Mouse (Mus musculus) MEL (cell line): ENCODE results near the gene Derl3. TPM values are rescaled to one million over a fixed set of nuclear protein-coding genes. Genes with fewer than 3 reads are reported as not detected.

Source experiments
- DNase-seq: peaks from one replicate; pipeline ENCODE4 v3.0.0; 2011; ENCODE audit warnings: low read depth, low spot score
- H3K27ac ChIP-seq: 2 replicates; pipeline ENCODE4 v1.5.1; 2012; ENCODE audit warnings: low read depth, mild to moderate bottlenecking, control low read depth, low read length, moderate library complexity; ENCODE audit not compliant: control insufficient read depth
- H3K27me3 ChIP-seq, 2 experiments: fragments of 150-350 bp in 1 of 2; sonication (generic) in 1 of 2; 2 replicates each; pipeline ENCODE4 v1.6.1; 2012; ENCODE audit warnings: low read length in 2 of 2, mild to moderate bottlenecking in 2 of 2, improper control_type of control experiment in 1 of 2, moderate library complexity in 1 of 2; ENCODE audit not compliant: insufficient read depth in 2 of 2, control insufficient read depth in 1 of 2
- H3K36me3 ChIP-seq, 2 experiments: 2 replicates each; pipeline ENCODE4 v1.6.1; 2012 to 2014; ENCODE audit warnings: low read length in 2 of 2, improper control_type of control experiment in 1 of 2, inconsistent platforms in 1 of 2, mild to moderate bottlenecking in 1 of 2; ENCODE audit not compliant: insufficient read depth in 2 of 2, control insufficient read depth in 1 of 2
- H3K4me1 ChIP-seq, 2 experiments: fragments of 150-350 bp in 1 of 2; sonication (generic) in 1 of 2; 2 replicates each; pipeline ENCODE4 v1.6.1; 2012; ENCODE audit warnings: low read length in 2 of 2, improper control_type of control experiment in 1 of 2, mild to moderate bottlenecking in 1 of 2; ENCODE audit not compliant: insufficient read depth in 2 of 2, control insufficient read depth in 1 of 2
- H3K4me3 ChIP-seq, 2 experiments: fragments of 150-350 bp in 1 of 2; sonication (generic) in 1 of 2; 2 replicates each; pipeline ENCODE4 v1.5.1; 2012; ENCODE audit warnings: low read depth in 2 of 2, low read length in 2 of 2, mild to moderate bottlenecking in 2 of 2, moderate library complexity in 2 of 2, control low read depth in 1 of 2, improper control_type of control experiment in 1 of 2; ENCODE audit not compliant: control insufficient read depth in 1 of 2, insufficient read depth in 1 of 2
- H3K79me2 ChIP-seq: 2 replicates; pipeline ENCODE4 v1.6.1; 2012; ENCODE audit warnings: mild to moderate bottlenecking, low read length, moderate library complexity; ENCODE audit not compliant: control insufficient read depth, poor library complexity, insufficient read depth
- H3K9ac ChIP-seq: 2 replicates; pipeline ENCODE4 v1.6.1; 2012; ENCODE audit warnings: low read depth, mild to moderate bottlenecking, control low read depth, low read length, moderate library complexity; ENCODE audit not compliant: control insufficient read depth, poor library complexity, severe bottlenecking
- H3K9me3 ChIP-seq: fragments of 150-350 bp; sonication (generic); replicated peaks from 2 replicates; pipeline ENCODE4 v1.6.1; 2012; ENCODE audit warnings: mild to moderate bottlenecking, low read length, improper control_type of control experiment, moderate library complexity; ENCODE audit not compliant: insufficient read depth
- BHLHE40 ChIP-seq: IDR thresholded peaks from 2 replicates; pipeline ENCODE4 v1.6.1; 2012; ENCODE audit warnings: low read depth, mild to moderate bottlenecking, inconsistent platforms, low read length, improper control_type of control experiment, borderline replicate concordance
- CHD2 ChIP-seq: IDR thresholded peaks from 2 replicates; pipeline ENCODE4 v1.6.1; 2011; ENCODE audit warnings: low read length, improper control_type of control experiment
- CTCF ChIP-seq, 3 experiments: IDR thresholded peaks in 2 of 3; conservative IDR thresholded peaks in 1 of 3; 2 replicates each; pipeline ENCODE4 v1.5.1; 2011 to 2012; ENCODE audit warnings: low read length in 3 of 3, low read depth in 2 of 3, mild to moderate bottlenecking in 2 of 3, improper control_type of control experiment in 1 of 3, inconsistent platforms in 1 of 3, mixed read lengths in 1 of 3, moderate library complexity in 1 of 3; ENCODE audit not compliant: control insufficient read depth in 1 of 3, insufficient read depth in 1 of 3, poor library complexity in 1 of 3, severe bottlenecking in 1 of 3
- E2F4 ChIP-seq: IDR thresholded peaks from 2 replicates; pipeline ENCODE4 v1.6.1; 2011; ENCODE audit warnings: low read depth, low read length, improper control_type of control experiment, borderline replicate concordance
- EP300 ChIP-seq, 2 experiments: IDR thresholded peaks; 2 replicates each; pipeline ENCODE4 v1.6.1; 2011; ENCODE audit warnings: improper control_type of control experiment in 2 of 2, low read length in 2 of 2, low read depth in 1 of 2, mild to moderate bottlenecking in 1 of 2
- GATA1 ChIP-seq: IDR thresholded peaks from 2 replicates; pipeline ENCODE4 v1.6.1; 2011; ENCODE audit warnings: low read depth, low read length, improper control_type of control experiment
- HCFC1 ChIP-seq: IDR thresholded peaks from 2 replicates; pipeline ENCODE4 v1.6.1; 2012; ENCODE audit warnings: low read depth, mild to moderate bottlenecking, inconsistent platforms, low read length, improper control_type of control experiment, moderate library complexity
- JUND ChIP-seq: IDR thresholded peaks from 2 replicates; pipeline ENCODE4 v1.6.1; 2011; ENCODE audit warnings: low read depth, mild to moderate bottlenecking, improper control_type of control experiment, low read length
- KAT2A ChIP-seq: conservative IDR thresholded peaks from 2 replicates; pipeline ENCODE4 v1.6.1; 2012; ENCODE audit warnings: low read depth, low read length, improper control_type of control experiment, inconsistent platforms
- MAFK ChIP-seq: IDR thresholded peaks from 2 replicates; pipeline ENCODE4 v1.6.1; 2011; ENCODE audit warnings: low read depth, mild to moderate bottlenecking, low read length, improper control_type of control experiment, borderline replicate concordance
- MAX ChIP-seq: IDR thresholded peaks from 2 replicates; pipeline ENCODE4 v1.6.1; 2011; ENCODE audit warnings: low read length, improper control_type of control experiment
- MXI1 ChIP-seq: IDR thresholded peaks from 2 replicates; pipeline ENCODE4 v1.6.1; 2011; ENCODE audit warnings: mild to moderate bottlenecking, low read depth, low read length, improper control_type of control experiment
- MYB ChIP-seq: IDR thresholded peaks from 2 replicates; pipeline ENCODE4 v1.6.1; 2011; ENCODE audit warnings: mild to moderate bottlenecking, low read depth, low read length, improper control_type of control experiment
- MYC ChIP-seq: IDR thresholded peaks from 2 replicates; pipeline ENCODE4 v1.6.1; 2011; ENCODE audit warnings: low read depth, mild to moderate bottlenecking, low read length, improper control_type of control experiment, moderate library complexity
- NELFE ChIP-seq: IDR thresholded peaks from 2 replicates; pipeline ENCODE4 v1.6.1; 2011; ENCODE audit warnings: low read depth, low read length, improper control_type of control experiment
- NRF1 ChIP-seq: IDR thresholded peaks from 2 replicates; pipeline ENCODE4 v1.6.1; 2014; ENCODE audit warnings: low read depth, mild to moderate bottlenecking, inconsistent platforms, low read length, improper control_type of control experiment, moderate library complexity; ENCODE audit not compliant: poor library complexity, insufficient read depth, severe bottlenecking
- POLR2A ChIP-seq, 2 experiments: IDR thresholded peaks; 2 replicates each; pipeline ENCODE4 v1.6.1; 2011 to 2012; ENCODE audit warnings: low read length in 2 of 2, mild to moderate bottlenecking in 2 of 2, control low read depth in 1 of 2, improper control_type of control experiment in 1 of 2, low read depth in 1 of 2, moderate library complexity in 1 of 2; ENCODE audit not compliant: control insufficient read depth in 1 of 2, insufficient read depth in 1 of 2, poor library complexity in 1 of 2
- POLR2AphosphoS2 ChIP-seq: IDR thresholded peaks from 2 replicates; pipeline ENCODE4 v1.6.1; 2011; ENCODE audit warnings: low read length, improper control_type of control experiment
- POLR2AphosphoS5 ChIP-seq: IDR thresholded peaks from 2 replicates; pipeline ENCODE4 v1.6.1; 2012; ENCODE audit warnings: low read depth, borderline replicate concordance, mild to moderate bottlenecking, inconsistent platforms, low read length, moderate library complexity, mixed read lengths
- RAD21 ChIP-seq: IDR thresholded peaks from 2 replicates; pipeline ENCODE4 v1.6.1; 2011; ENCODE audit warnings: mild to moderate bottlenecking, low read depth, low read length, improper control_type of control experiment
- SIN3A ChIP-seq: IDR thresholded peaks from 2 replicates; pipeline ENCODE4 v1.6.1; 2012; ENCODE audit warnings: low read length, improper control_type of control experiment, inconsistent platforms
- TBP ChIP-seq: IDR thresholded peaks from 2 replicates; pipeline ENCODE4 v1.8.0; 2011; ENCODE audit warnings: low read depth, low read length, improper control_type of control experiment
- TCF12 ChIP-seq: IDR thresholded peaks from 2 replicates; pipeline ENCODE4 v1.6.1; 2014; ENCODE audit warnings: low read depth, mild to moderate bottlenecking, inconsistent platforms, low read length, improper control_type of control experiment, moderate library complexity
- UBTF ChIP-seq: IDR thresholded peaks from 2 replicates; pipeline ENCODE4 v1.6.1; 2012; ENCODE audit warnings: low read depth, mild to moderate bottlenecking, inconsistent platforms, low read length, improper control_type of control experiment, moderate library complexity, borderline replicate concordance; ENCODE audit not compliant: insufficient read depth
- USF1 ChIP-seq: IDR thresholded peaks from 2 replicates; pipeline ENCODE4 v1.6.1; 2014; ENCODE audit warnings: low read depth, mild to moderate bottlenecking, inconsistent platforms, low read length, improper control_type of control experiment, moderate library complexity
- USF2 ChIP-seq, 2 experiments: IDR thresholded peaks; 2 replicates each; pipeline ENCODE4 v1.6.1; 2011 to 2012; ENCODE audit warnings: improper control_type of control experiment in 2 of 2, low read length in 2 of 2, borderline replicate concordance in 1 of 2, inconsistent platforms in 1 of 2, low read depth in 1 of 2, mild to moderate bottlenecking in 1 of 2; ENCODE audit not compliant: insufficient read depth in 1 of 2
- ZKSCAN1 ChIP-seq: IDR thresholded peaks from 2 replicates; pipeline ENCODE4 v1.6.1; 2012; ENCODE audit warnings: low read depth, mild to moderate bottlenecking, inconsistent platforms, low read length, improper control_type of control experiment, moderate library complexity
- ZMIZ1 ChIP-seq: IDR thresholded peaks from 2 replicates; pipeline ENCODE4 v1.6.1; 2012; ENCODE audit warnings: low read depth, mild to moderate bottlenecking, inconsistent platforms, low read length, improper control_type of control experiment, moderate library complexity
- ZNF384 ChIP-seq: IDR thresholded peaks from 2 replicates; pipeline ENCODE4 v1.6.1; 2012; ENCODE audit warnings: low read depth, mild to moderate bottlenecking, inconsistent platforms, low read length, improper control_type of control experiment
- polyA plus RNA-seq, 2 experiments: library from polyadenylated mRNA; stranded (reverse) in 1 of 2; unstranded in 1 of 2; fragments of >175 nt in 1 of 2; fragments of >200 nt in 1 of 2; gene quantifications; 2 replicates each; pipeline versions ENCODE4 v1.2.1 to v1.2.4; 2012; ENCODE audit warnings: low replicate concordance in 2 of 2, low read depth in 1 of 2; ENCODE audit not compliant: insufficient read length in 2 of 2, insufficient read depth in 1 of 2, missing spikeins in 1 of 2
- total RNA-seq: library from RNA; depleted of rRNA; stranded (reverse); fragments of 300-350 nt; gene quantifications from 2 replicates; pipeline ENCODE4 v1.2.3, GENCODE M21; 2012

Gene Derl3
- total and polyA plus RNA-seq, 3 experiments: 0.69 to 1.5 TPM; not detected in 1

DNA sequence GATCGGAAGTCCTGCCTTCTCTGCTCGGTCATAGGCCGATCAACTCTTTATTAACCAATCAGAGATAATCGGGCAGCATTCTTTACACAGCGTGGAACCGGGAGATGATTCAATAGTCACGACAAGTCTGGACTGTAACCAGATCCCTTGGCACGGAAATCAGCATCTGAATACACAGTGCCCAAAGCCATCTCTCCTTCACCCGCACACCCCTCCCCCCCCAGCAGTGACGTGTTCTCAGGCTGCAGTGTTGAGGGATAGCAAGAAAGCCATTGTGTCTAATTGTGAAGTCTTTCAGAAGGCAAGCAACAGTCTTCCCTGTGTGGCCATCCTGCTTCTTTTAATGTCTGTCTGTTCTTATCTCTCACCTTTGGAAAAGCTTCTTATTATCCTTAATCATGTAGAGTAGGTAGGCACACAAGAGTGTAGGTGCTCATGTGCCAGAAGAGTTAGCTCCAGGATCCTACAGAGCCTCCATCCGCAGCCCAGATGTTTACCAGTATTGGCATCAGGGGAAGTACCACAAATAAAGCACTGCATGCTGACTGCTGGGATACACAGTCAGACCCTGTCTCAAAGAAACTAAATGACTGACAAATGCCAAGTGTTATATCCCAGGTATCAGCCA, 20.2 kb upstream of the Derl3 start:
- peak overlapping the region; percentile 73 for H3K27ac ChIP-seq
- H3K79me2 ChIP-seq: no peaks in the 10 kb centered on the region
- peak; percentile 90 for DNase-seq
- TF ChIP-seq MAFK (no peak), TCF12 (0 out of 2 replicates have a peak, but pooled peaks have one; percentile 2), NELFE (peak; percentile 53; the same call in 1 of the 2 replicates), MXI1 (peak; percentile 26; the same call in 1 of the 2 replicates), ZMIZ1 (no peak), EP300 (IDR thresholded peaks at IDR 0.05; ENCODE audit: low read depth in 1 of 2, low read length in 2 of 2) (peak in 1 of 2 experiments; percentile 23; a peak in 1 of 4 replicates), HCFC1 (peak; percentile 70), POLR2A (IDR thresholded peaks at IDR 0.05; ENCODE audit: control insufficient read depth in 1 of 2, insufficient read depth in 1 of 2, low read depth in 1 of 2, low read length in 2 of 2, poor library complexity in 1 of 2) (peak; percentile 48 to 69; a peak in 3 of 4 replicates), USF1 (no peak), TBP (peak; percentile 81), MAX (peak; percentile 46; the same call in 1 of the 2 replicates), SIN3A (peak; percentile 22; the same call in 1 of the 2 replicates), JUND (no peak), E2F4 (no peak), USF2 (IDR thresholded peaks at IDR 0.05; ENCODE audit: borderline replicate concordance in 1 of 2, insufficient read depth in 1 of 2, low read depth in 1 of 2, low read length in 2 of 2) (no peak), MYC (peak; percentile 80), POLR2AphosphoS2 (no peak)
- no peaks in the 10 kb centered on the region for H3K9me3 ChIP-seq
- H3K4me3 ChIP-seq: peak overlapping the region; percentile 49 to 61
- peak overlapping the region; percentile 66 for H3K9ac ChIP-seq
- peaks cover 0 to 8% of the 10 kb centered on the region in 2 experiments; a peak in 2 of 4 replicates for H3K36me3 ChIP-seq
- peaks cover 3 to 8% of the 10 kb centered on the region in 2 experiments for H3K4me1 ChIP-seq
- no peaks in the 10 kb centered on the region; a peak in 1 of 4 replicates for H3K27me3 ChIP-seq

DNA sequence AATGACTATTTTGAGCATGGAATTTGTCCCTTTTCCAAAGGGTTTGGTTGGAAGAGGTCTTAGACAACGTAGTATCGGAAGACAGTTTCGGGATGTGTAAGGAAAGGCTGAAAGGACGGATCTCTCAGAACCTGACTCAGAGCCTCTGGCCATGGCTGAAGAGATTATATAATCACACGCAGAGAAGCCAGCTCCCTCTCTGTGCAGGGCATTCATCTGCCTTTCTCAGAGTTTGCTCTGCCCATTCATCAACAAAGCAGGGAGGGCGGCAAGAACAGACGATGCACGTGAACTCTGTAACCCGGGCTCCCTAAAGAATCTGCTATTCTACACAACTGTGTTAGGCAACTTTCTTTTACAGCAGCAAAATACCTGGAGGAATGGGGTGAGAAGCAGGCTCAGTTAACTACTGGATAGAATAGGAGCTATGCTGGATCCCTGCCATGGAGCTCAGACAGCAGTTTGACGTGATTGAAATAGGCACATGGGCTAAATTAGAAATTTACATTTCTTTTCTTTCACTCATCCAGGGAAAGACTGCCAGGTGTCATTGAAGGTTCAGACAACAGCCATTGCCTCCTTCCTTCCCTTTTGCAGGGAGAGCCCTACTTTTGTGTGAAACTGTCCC, 19.6 kb upstream of the Derl3 start:
- no peak for TF ChIP-seq MXI1
- TF ChIP-seq CHD2: no peak
- no peak for TF ChIP-seq BHLHE40
- TF ChIP-seq POLR2AphosphoS5: no peak
- TF ChIP-seq ZMIZ1: no peak
- no peak for TF ChIP-seq ZKSCAN1
- no peak for TF ChIP-seq JUND
- no peak for TF ChIP-seq HCFC1
- no peak for TF ChIP-seq RAD21
- TF ChIP-seq UBTF: no peak
- TF ChIP-seq ZNF384: no peak
- TF ChIP-seq CTCF (IDR thresholded peaks at IDR 0.05 in 2 of 3, conservative IDR thresholded peaks at IDR 0.05 in 1 of 3; ENCODE audit: control insufficient read depth in 1 of 3, insufficient read depth in 1 of 3, low read depth in 2 of 3, low read length in 3 of 3, poor library complexity in 1 of 3, severe bottlenecking in 1 of 3): no peak
- TF ChIP-seq MYB: no peak
- no peak for TF ChIP-seq NRF1
- no peak for TF ChIP-seq KAT2A
- no peak for TF ChIP-seq GATA1
- H3K9me3 ChIP-seq: no peaks in the 10 kb centered on the region
- no peak overlapping the region for H3K27ac ChIP-seq
- no peaks in the 10 kb centered on the region; a peak in 1 of 4 replicates for H3K27me3 ChIP-seq
- H3K4me3 ChIP-seq: peak overlapping the region; percentile 49 to 61; a peak in 2 of 4 replicates
- DNase-seq: no peak
- peaks cover 3 to 8% of the 10 kb centered on the region in 2 experiments for H3K4me1 ChIP-seq
- peaks cover 0 to 8% of the 10 kb centered on the region in 2 experiments; a peak in 2 of 4 replicates for H3K36me3 ChIP-seq
- H3K9ac ChIP-seq: no peak overlapping the region; the same call in 1 of the 2 replicates
- H3K79me2 ChIP-seq: no peaks in the 10 kb centered on the region
